Mouse (Mus musculus) forebrain, postnatal 0 days (tissue): ENCODE measurements at regions not wholly inside any gene's neighbourhood (a gene's known extent, or its start where the extent isn't known, plus 50 kb on each side); places are given as distances from the start of the nearest gene placed in this dataset.
A peak's percentile ranks its signal among the peaks of the same experiment; 100 is the strongest.

ENCODE experiments used
- ATAC-seq: fragments of 200-750 bp; cut with Nextera tagmentation; 2 replicates; pipeline ENCODE4 v1.8.0; 2017; ENCODE audit warnings: mild to moderate bottlenecking, moderate library complexity
- DNase-seq: peaks from one replicate; pipeline ENCODE4 v3.0.0-alpha.2; 2015
- H3K27ac ChIP-seq: fragments of 300-500 bp; sonication (generic); 2 replicates; pipeline ENCODE4 v1.5.1; 2014; ENCODE audit warnings: low read depth, mild to moderate bottlenecking, antibody characterized with exemption, low read length, moderate library complexity, mixed read lengths
- H3K27me3 ChIP-seq: fragments of 300-500 bp; sonication (generic); 2 replicates; pipeline ENCODE4 v1.6.1; 2014; ENCODE audit warnings: mild to moderate bottlenecking, low read length, mixed read lengths; ENCODE audit not compliant: insufficient read depth
- H3K36me3 ChIP-seq: fragments of 300-500 bp; sonication (generic); 2 replicates; pipeline ENCODE4 v1.6.1; 2014; ENCODE audit warnings: mild to moderate bottlenecking, moderate library complexity; ENCODE audit not compliant: insufficient read depth
- H3K4me1 ChIP-seq: fragments of 300-500 bp; sonication (generic); 2 replicates; pipeline ENCODE4 v1.6.1; 2014; ENCODE audit warnings: antibody characterized with exemption; ENCODE audit not compliant: insufficient read depth
- H3K4me2 ChIP-seq: fragments of 300-500 bp; sonication (generic); 2 replicates; pipeline ENCODE4 v1.6.1; 2014; ENCODE audit warnings: low read depth, mild to moderate bottlenecking, moderate library complexity
- H3K4me3 ChIP-seq: fragments of 300-500 bp; sonication (generic); 2 replicates; pipeline ENCODE4 v1.5.1; 2014; ENCODE audit warnings: low read depth, low read length, mixed read lengths
- H3K9ac ChIP-seq: fragments of 300-500 bp; sonication (generic); 2 replicates; pipeline ENCODE4 v1.6.1; 2014; ENCODE audit warnings: mild to moderate bottlenecking
- H3K9me3 ChIP-seq: fragments of 300-500 bp; sonication (generic); 2 replicates; pipeline ENCODE4 v1.6.1; 2016; ENCODE audit warnings: low read length
- CTCF ChIP-seq: sonication (generic); IDR thresholded peaks from 2 replicates; pipeline ENCODE4 v1.5.1; 2016; ENCODE audit warnings: antibody characterized with exemption, control low read depth, low read depth
- WGBS: fragments of 180-500 bp; shearing (Covaris S2); extraction: QIAGEN DNeasy Blood & Tissue Kit; methylation state at CpG from one replicate; pipeline ENCODE4 v1.1.7; 2014; 5-methylcytosine and 5-hydroxymethylcytosine counted together

GRCm38 (mm10) chr8:15392056-15392455, 346.2 kb upstream of the BB014433 start:
- ATAC-seq = 0 out of 2 replicates have a peak, but pooled peaks have one; percentile 17
- 23% methylated on average over 4 of the region's 4 CpGs for WGBS

GRCm38 (mm10) chr8:15388791-15389190, 342.9 kb upstream of the BB014433 start:
- H3K9me3 ChIP-seq = no peaks in the 10 kb centered on the region
- ATAC-seq (no peak), DNase-seq (no peak)
- H3K4me1 ChIP-seq = no peaks in the 10 kb centered on the region
- H3K4me3 ChIP-seq = no peak overlapping the region
- no peak for TF ChIP-seq CTCF
- H3K27me3 ChIP-seq = no peaks in the 10 kb centered on the region
- no peak overlapping the region for H3K4me2 ChIP-seq
- no peak overlapping the region for H3K27ac ChIP-seq
- no peak overlapping the region for H3K9ac ChIP-seq
- 88% methylated on average over 5 of the region's 5 CpGs for WGBS
- H3K36me3 ChIP-seq = no peaks in the 10 kb centered on the region

More at GRCm38 (mm10) chr8:15392056-15392455, 346.2 kb upstream of the BB014433 start:
- no peak overlapping the region for H3K9ac ChIP-seq
- DNase-seq = no peak
- H3K4me1 ChIP-seq = no peaks in the 10 kb centered on the region
- no peak overlapping the region for H3K27ac ChIP-seq
- H3K36me3 ChIP-seq = no peaks in the 10 kb centered on the region
- TF ChIP-seq CTCF = no peak
- no peaks in the 10 kb centered on the region for H3K9me3 ChIP-seq
- no peaks in the 10 kb centered on the region for H3K27me3 ChIP-seq
- H3K4me2 ChIP-seq = no peak overlapping the region
- H3K4me3 ChIP-seq = no peak overlapping the region

- 63% methylated on average over 2 of the region's 2 CpGs for WGBS
Measured at GRCm38 (mm10) chr8:15367063-15367462, 321.2 kb upstream of the BB014433 start.

GRCm38 (mm10) chr8:15364546-15364945, 318.7 kb upstream of the BB014433 start:
- H3K9me3 ChIP-seq = no peaks in the 10 kb centered on the region
- H3K9ac ChIP-seq = no peak overlapping the region
- H3K36me3 ChIP-seq = no peaks in the 10 kb centered on the region
- no peak overlapping the region for H3K4me3 ChIP-seq
- ATAC-seq (no peak), DNase-seq (no peak)
- TF ChIP-seq CTCF = no peak
- H3K27me3 ChIP-seq = no peaks in the 10 kb centered on the region
- H3K4me1 ChIP-seq = no peaks in the 10 kb centered on the region
- no peak overlapping the region for H3K27ac ChIP-seq
- 95% methylated on average over 1 of the region's 1 CpGs for WGBS
- H3K4me2 ChIP-seq = no peak overlapping the region

More at GRCm38 (mm10) chr8:15367063-15367462, 321.2 kb upstream of the BB014433 start:
- H3K9ac ChIP-seq = no peak overlapping the region
- no peak overlapping the region for H3K4me2 ChIP-seq
- TF ChIP-seq CTCF = no peak
- no peaks in the 10 kb centered on the region for H3K27me3 ChIP-seq
- H3K27ac ChIP-seq = 0 out of 2 replicates have a peak overlapping the region, but pooled peaks have one; percentile 2
- DNase-seq (no peak), ATAC-seq (peak; percentile 32; the same call in 1 of the 2 replicates)
- H3K4me3 ChIP-seq = no peak overlapping the region
- H3K4me1 ChIP-seq = no peaks in the 10 kb centered on the region
- no peaks in the 10 kb centered on the region for H3K36me3 ChIP-seq
- no peaks in the 10 kb centered on the region for H3K9me3 ChIP-seq

GRCm38 (mm10) chr8:15344151-15344550, 298.3 kb upstream of the BB014433 start:
- Histone ChIP-seq H3K4me1 (no peaks in the 10 kb centered on the region), H3K9me3 (no peaks in the 10 kb centered on the region), H3K4me3 (no peak overlapping the region), H3K4me2 (no peak overlapping the region), H3K27ac (no peak overlapping the region), H3K9ac (no peak overlapping the region), H3K36me3 (no peaks in the 10 kb centered on the region), H3K27me3 (no peaks in the 10 kb centered on the region)
- no peak for ATAC-seq
- WGBS = 88% methylated on average over 5 of the region's 5 CpGs
- no peak for TF ChIP-seq CTCF
- DNase-seq = no peak

- H3K4me3 ChIP-seq = no peak overlapping the region
- H3K4me1 ChIP-seq = no peaks in the 10 kb centered on the region
- H3K9ac ChIP-seq = no peak overlapping the region
- DNase-seq (no peak), ATAC-seq (no peak)
- 71% methylated on average over 1 of the region's 1 CpGs for WGBS
- no peak overlapping the region for H3K27ac ChIP-seq
- H3K27me3 ChIP-seq = no peaks in the 10 kb centered on the region
- no peak overlapping the region for H3K4me2 ChIP-seq
- no peak for TF ChIP-seq CTCF
- no peaks in the 10 kb centered on the region for H3K9me3 ChIP-seq
- no peaks in the 10 kb centered on the region for H3K36me3 ChIP-seq
Measured at GRCm38 (mm10) chr8:15343616-15344015, 297.7 kb upstream of the BB014433 start.

- DNase-seq = no peak
- H3K4me3 ChIP-seq = no peak overlapping the region
- H3K36me3 ChIP-seq = no peaks in the 10 kb centered on the region
- ATAC-seq = no peak
- H3K4me2 ChIP-seq = no peak overlapping the region
- H3K9me3 ChIP-seq = no peaks in the 10 kb centered on the region
- H3K9ac ChIP-seq = no peak overlapping the region
- H3K4me1 ChIP-seq = no peaks in the 10 kb centered on the region
- 84% methylated on average over 4 of the region's 4 CpGs for WGBS
- no peaks in the 10 kb centered on the region for H3K27me3 ChIP-seq
- no peak for TF ChIP-seq CTCF
- H3K27ac ChIP-seq = no peak overlapping the region
Measured at GRCm38 (mm10) chr8:15334532-15334931, 288.7 kb upstream of the BB014433 start.
